Mouse (Mus musculus): ENCODE data around the gene Hoxa10.

DNA sequence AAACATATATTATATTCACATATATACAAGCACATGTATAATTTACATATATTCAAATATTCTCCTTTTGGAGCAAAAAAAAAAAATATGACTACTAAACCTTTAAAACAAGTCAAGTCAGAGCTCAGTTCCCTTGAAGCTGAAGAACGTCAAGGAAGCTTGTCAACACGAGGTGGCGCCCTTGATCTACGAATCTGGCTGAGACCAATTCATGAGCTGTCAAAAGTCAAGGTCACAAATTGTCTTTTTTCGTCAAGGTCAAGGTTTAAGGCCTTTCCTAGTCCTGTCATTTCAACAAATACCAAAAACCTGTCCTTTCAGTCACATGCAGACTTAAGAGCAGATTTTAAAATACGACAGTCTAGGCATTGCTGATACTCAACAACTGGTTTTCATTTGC is 16.3 kb upstream of the Hoxa10 start:
- no peak for TF ChIP-seq POLR2A (IDR thresholded peaks at IDR 0.05; ENCODE audit: low read depth, low read length)
- TF ChIP-seq CTCF (IDR thresholded peaks at IDR 0.05; ENCODE audit: borderline replicate concordance, insufficient read depth, low read length), result peak; percentile 69; the same call in 1 of the 2 replicates

All from embryonic fibroblast, embryonic 13.5 days (primary cell).